Mouse (Mus musculus) embryonic stem cell, embryonic (primary cell): ENCODE data around the gene Fam178b.

Experiments used
- CTCF ChIA-PET, 4 experiments: fragments of 300-600 bp in 2 of 4; fragments of 350-600 bp in 2 of 4; sonication (Branson Sonifier 250); formaldehyde crosslinking; loops; one replicate each; lab custom pipeline; 2022; ENCODE audit warnings: inconsistent platforms in 2 of 4; lab: Charles Lee
- POLR2A ChIA-PET, 4 experiments: fragments of 300-600 bp in 2 of 4; fragments of 350-600 bp in 2 of 4; sonication (Branson Sonifier 250); formaldehyde crosslinking; loops; one replicate each; lab custom pipeline; 2022; ENCODE audit warnings: antibody characterized with exemption in 4 of 4, inconsistent platforms in 1 of 4; lab: Charles Lee

Gene Fam178b

DNA sequence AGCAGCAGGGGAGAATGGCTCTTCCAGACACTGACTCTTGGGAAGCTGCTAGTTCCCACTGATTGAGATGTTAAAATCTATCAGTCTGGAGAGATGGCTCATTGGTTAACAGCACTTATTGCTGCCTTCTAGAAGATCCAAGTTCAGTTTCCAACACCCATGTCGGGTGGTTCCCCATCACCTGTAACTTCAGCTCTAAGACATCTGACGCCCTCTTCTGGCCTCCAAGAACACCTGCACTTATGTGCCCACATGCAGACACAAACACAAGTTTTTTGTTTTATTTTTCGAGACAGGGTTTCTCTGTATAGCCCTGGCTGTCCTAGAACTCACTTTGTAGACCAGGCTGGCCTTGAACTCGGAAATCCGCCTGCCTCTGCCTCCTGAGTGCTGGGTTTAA, 67.0 kb downstream of the Fam178b start:
- POLR2A ChIA-PET: interaction anchor here (0.9 to 1.9 kb wide), 5 partner anchors 9 to 69 kb away, joined by 3 to 24 read pairs (median 4); partner anchors contain the start of gene Ankrd39 (in 3 of the 4)
- CTCF ChIA-PET: interaction anchor here (0.6 to 5.8 kb wide), 23 partner anchors 11 to 105 kb away, joined by 3 to 109 read pairs (median 4); partner anchors contain the start of genes Ankrd39 (in 4 of the 4) and Sema4c (in 2 of the 4)

- POLR2A ChIA-PET: interaction anchor here (0.8 to 1.9 kb wide), 8 partner anchors 8 to 68 kb away, joined by 3 to 24 read pairs (median 4); partner anchors contain the start of gene Ankrd39 (in 3 of the 4)
Measured at GRCm38 (mm10) chr1:36615188-36615587, 67.8 kb downstream of the Fam178b start.

DNA sequence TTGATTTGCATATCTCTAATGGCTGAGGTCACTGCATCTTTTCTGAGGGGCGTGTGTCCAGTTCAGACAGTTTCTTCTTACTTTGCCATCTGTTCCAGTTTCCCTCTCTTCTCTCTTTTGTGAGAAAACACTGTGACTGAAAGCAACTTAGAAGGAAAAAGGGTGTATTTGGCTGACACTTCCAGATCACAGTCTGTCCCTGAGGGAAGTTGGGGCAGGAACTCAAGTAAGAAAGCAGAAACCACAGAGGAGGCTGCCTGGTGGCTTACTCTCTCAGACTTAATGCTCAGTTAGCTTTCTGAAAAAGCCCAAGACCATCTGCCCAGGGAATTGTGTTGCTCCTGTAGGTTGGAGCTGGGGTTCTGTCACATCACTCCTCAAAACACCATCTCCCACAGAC, 68.4 kb downstream of the Fam178b start:
- CTCF ChIA-PET: interaction anchor here (0.5 to 5.8 kb wide), 10 partner anchors 10 to 118 kb away, joined by 3 to 109 read pairs (median 21); partner anchors contain the start of genes Ankrd39 (in 4 of the 4) and Sema4c (in 1 of the 4)
- POLR2A ChIA-PET: interaction anchor here in 3 of 4 experiments (0.8 to 2.3 kb wide), 8 partner anchors 11 to 67 kb away, joined by 3 to 24 read pairs (median 4); partner anchors contain the start of gene Ankrd39 (in 2 of the 3)

More at GRCm38 (mm10) chr1:36615188-36615587, 67.8 kb downstream of the Fam178b start:
- CTCF ChIA-PET: interaction anchor here (0.5 to 5.8 kb wide), 20 partner anchors 10 to 118 kb away, joined by 3 to 109 read pairs (median 4); partner anchors contain the start of genes Ankrd39 (in 4 of the 4) and Sema4c (in 2 of the 4)

DNA sequence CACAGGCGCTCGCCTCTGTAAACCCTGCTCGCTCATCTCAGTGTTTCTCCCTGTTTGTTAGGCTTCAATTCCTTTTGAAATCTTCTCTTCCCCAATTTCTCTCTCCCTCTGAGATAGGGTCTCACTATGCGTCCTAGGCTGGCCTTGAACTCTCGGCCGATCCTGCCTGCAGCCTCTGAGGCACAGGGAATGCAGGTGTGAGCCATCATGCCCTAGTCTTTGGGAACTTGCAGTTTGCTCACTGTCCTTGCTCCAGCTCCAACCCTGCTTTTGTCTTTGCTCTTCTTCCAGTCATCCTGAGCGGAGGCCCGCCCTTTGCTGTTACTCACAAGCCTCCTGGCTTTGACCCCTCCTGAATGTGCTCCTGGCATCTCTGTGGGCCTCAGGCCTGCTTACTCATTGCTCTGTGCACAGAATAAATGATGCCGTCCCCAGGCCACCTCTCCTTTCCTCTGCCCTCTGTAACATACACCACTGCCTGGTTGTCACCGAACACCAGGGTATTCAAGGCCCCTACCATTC, 69.5 kb downstream of the Fam178b start:
- POLR2A ChIA-PET: interaction anchor here (0.5 to 3.0 kb wide), 11 partner anchors 10 to 92 kb away, joined by 3 to 19 read pairs (median 4); partner anchors contain the start of genes Ankrd39 (in 2 of the 4) and Sema4c (in 1 of the 4)
- CTCF ChIA-PET: interaction anchor here (0.5 to 5.8 kb wide), 7 partner anchors 57 to 479 kb away, joined by 3 to 109 read pairs (median 17); partner anchors contain the start of genes Ankrd39 (in 3 of the 4) and Sema4c (in 1 of the 4)

DNA sequence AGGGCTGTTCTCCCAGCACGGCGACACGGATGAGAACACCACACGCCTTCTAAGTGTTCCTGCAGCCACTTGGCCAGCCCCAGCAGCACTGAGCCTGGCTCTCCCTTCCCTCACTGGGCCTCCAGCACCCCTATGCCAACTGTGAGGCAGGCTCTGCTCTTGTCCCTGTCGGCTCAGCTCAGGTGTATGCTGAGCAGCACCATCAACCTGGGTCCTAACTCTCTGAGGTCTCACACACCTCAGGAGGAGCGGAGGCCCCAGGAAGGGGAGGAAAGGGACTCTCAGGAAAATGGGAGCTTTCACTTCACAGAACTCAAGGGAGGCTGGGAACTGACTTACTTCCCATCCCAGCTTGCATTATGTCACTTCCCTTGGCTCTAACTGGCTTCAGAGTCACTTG, 70.6 kb downstream of the Fam178b start:
- POLR2A ChIA-PET: interaction anchor here in 2 of 4 experiments (0.6 to 3.0 kb wide), 12 partner anchors 9 to 65 kb away, joined by 3 to 19 read pairs (median 5); partner anchors contain the start of genes Ankrd39 (in 2 of the 2) and Sema4c (in 1 of the 2)
- CTCF ChIA-PET: interaction anchor here in 3 of 4 experiments (0.7 to 5.8 kb wide), 10 partner anchors 32 to 478 kb away, joined by 3 to 109 read pairs (median 3); partner anchors contain the start of genes Ankrd39 (in 2 of the 3) and Sema4c (in 2 of the 3)

DNA sequence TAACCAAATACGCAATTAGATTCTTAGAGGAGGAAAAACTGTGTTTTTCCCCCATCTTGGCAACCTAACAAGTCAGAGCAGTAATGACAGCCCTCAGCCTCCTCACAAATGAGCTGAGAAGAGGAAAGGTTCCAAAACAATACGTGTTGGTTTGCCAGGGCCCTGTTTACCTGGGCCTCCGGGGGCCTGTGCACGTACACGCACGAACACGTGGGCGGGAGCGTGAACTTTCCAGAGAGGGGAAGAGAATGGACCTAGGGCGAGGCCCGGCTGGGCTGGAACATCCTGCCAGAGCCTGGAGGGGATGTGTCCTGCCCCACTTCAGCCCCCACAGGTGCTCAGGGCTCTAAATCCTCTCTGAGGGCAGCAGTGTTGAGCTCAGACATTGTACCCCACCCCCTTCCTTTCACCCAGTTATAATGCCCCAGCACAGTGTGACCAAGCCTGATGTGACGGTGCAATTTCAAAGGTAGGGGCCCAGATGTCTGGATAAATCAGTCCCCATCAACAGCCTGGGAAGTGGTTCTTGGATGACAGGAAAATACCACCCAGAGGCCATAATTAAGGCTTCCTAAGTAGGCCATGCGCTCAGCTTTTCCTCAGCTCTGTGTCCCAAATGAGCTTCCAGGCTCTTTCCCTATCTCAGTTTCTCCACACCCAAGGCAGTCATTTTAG, 71.4 kb downstream of the Fam178b start:
- POLR2A ChIA-PET: interaction anchor here (0.6 to 3.0 kb wide), 12 partner anchors 8 to 67 kb away, joined by 3 to 19 read pairs (median 4); partner anchors contain the start of genes Ankrd39 (in 2 of the 4) and Sema4c (in 1 of the 4)
- CTCF ChIA-PET: interaction anchor here in 3 of 4 experiments (1.1 to 5.8 kb wide), 6 partner anchors 54 to 160 kb away, joined by 3 to 109 read pairs (median 12); partner anchors contain the start of genes Ankrd39 (in 2 of the 3) and Sema4c (in 2 of the 3)

DNA sequence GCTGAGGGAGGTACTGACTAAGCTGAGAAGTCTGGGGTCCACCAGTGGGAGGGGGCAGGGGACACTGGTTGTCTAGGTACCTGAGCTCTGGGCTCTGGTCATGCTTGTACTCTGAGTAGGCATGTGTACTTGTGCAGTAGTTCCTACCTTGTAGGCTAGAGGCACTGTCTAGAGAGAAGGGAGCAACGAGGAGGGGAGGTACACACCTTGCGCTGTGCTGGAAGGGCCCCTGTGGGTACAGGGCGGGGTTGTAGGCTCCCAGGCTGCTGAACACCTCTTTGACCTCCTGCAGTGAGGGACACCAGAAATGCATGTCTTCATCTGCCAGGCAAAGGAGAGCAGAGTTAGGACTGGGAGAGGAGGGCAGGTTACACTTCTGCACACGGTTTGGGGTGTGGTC, 74.8 kb downstream of the Fam178b start:
- ChIA-PET CTCF (interaction anchor here in 3 of 4 experiments (0.7 to 1.7 kb wide), 6 partner anchors 51 to 76 kb away, joined by 3 to 8 read pairs (median 4); partner anchors contain the start of gene Ankrd39 (in 3 of the 3)), POLR2A (interaction anchor here in 2 of 4 experiments (1.0 to 2.1 kb wide), 6 partner anchors 40 to 379 kb away, joined by 3 to 4 read pairs (median 3); partner anchors contain the start of genes Ankrd39 (in 1 of the 2) and Sema4c (in 1 of the 2))

- ChIA-PET CTCF (interaction anchor here in 1 of 4 experiments (1.1 to 1.7 kb wide), 3 partner anchors 50 to 139 kb away, joined by 3 to 8 read pairs (median 6); partner anchors contain the start of gene Ankrd39), POLR2A (interaction anchor here in 2 of 4 experiments (0.6 to 2.1 kb wide), 2 partner anchors 9 to 48 kb away, joined by 3 to 4 read pairs; no protein-coding TSS in a partner anchor)
Measured at GRCm38 (mm10) chr1:36606951-36607350, 76.0 kb downstream of the Fam178b start.

DNA sequence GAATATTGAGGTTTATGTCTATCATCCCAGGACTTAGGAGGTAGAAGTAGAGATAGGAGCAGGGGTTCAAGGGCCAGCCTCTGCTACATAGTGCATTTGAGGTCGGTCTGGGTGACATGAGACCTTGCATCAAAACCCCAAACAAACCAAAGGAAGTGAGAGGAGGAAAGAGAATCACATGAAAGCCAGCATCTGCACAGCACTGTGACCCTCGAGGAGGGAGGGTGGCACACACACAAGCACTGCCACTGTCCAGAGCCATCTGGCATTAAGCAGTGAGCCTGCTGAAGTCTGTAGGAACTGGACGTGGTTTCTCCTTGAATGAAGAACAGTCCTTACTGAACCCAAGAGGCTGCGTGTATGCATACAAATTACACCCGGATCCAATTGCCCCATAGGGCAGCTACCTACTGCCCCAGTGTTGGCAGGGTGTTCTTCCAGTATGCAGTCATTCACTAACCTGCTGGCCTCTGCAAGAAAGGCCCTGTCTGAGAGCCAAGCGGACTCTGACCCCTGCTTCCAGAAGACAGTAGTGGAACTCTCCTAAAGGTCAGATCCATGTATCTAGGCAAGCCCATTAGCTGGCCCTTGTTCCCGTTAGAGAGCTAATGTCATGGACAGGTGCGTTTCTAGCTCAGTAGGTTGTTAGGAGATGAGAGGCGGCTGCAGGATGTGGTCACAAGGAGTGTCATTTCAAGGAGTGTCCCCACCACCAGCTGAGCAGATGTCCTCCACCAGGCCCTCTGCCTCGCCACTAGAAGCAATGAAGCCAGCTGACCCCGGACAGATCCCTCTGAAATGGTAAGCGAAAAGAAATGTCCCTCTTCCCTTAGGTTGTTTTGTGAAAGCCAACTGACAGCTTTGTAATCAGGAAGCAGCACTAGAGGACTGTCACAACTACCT, 78.5 kb downstream of the Fam178b start:
- CTCF ChIA-PET: interaction anchor here in 2 of 4 experiments (0.6 to 2.0 kb wide), 3 partner anchors 11 to 1614 kb away, joined by 3 to 7 read pairs (median 3); no protein-coding TSS in a partner anchor
- POLR2A ChIA-PET: interaction anchor here in 2 of 4 experiments (1.1 to 1.7 kb wide), 5 partner anchors 9 to 57 kb away, joined by 3 to 5 read pairs (median 4); partner anchors contain the start of gene Ankrd39 (in 1 of the 2)

DNA sequence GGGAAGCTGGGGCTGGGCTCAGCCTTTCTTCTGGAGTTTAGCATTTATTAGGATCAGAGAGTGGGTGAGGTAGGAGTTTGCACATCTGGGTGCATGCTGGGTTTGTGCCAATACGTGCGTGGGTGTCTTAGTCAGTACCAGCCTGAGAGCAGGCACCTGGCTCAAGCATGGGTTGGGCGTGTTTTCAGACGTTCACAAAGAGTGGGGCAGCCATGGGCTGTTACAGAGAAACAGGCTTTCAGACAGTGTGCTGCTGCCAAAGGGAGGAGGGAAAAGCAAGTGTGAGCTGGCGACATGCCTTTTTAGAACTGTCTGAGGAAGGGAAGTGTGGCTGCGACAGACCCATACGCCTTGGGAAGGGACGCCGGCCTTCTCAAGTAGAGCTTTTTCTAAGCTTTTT, 79.6 kb downstream of the Fam178b start:
- ChIA-PET POLR2A (interaction anchor here in 2 of 4 experiments (1.0 to 1.7 kb wide), 7 partner anchors 9 to 56 kb away, joined by 3 to 5 read pairs (median 4); partner anchors contain the start of gene Ankrd39 (in 1 of the 2)), CTCF (interaction anchor here in 2 of 4 experiments (1.2 to 1.4 kb wide), 2 partner anchors 56 kb away, joined by 3 read pairs; partner anchors contain the start of gene Ankrd39 (in 1 of the 2))

DNA sequence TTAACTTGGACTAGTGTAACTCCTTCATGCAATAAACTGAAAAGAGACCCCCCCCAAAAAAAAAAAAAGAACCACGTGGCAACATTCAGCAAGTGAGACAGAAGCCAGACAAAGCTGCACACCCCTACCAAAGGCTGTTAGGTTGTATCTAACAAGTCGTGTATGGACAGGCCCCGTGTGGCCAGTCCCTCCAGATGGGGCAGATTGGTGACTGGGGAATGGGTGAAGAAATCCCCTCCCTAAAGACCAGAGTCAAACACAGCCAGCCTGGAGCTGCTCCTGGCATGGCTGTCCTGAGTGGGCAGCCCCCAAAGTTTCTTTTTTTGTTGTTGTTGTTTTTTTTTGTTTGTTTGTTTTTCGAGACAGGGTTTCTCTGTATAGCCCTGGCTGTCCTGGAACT, 80.7 kb downstream of the Fam178b start:
- ChIA-PET POLR2A (interaction anchor here in 2 of 4 experiments (0.6 to 2.4 kb wide), 3 partner anchors 9 to 115 kb away, joined by 3 to 7 read pairs (median 3); no protein-coding TSS in a partner anchor), CTCF (interaction anchor here in 2 of 4 experiments (0.6 to 0.7 kb wide), 2 partner anchors 55 to 288 kb away, joined by 6 to 7 read pairs; no protein-coding TSS in a partner anchor)

GRCm38 (mm10) chr1:36598411-36598810, 84.6 kb downstream of the Fam178b start:
- ChIA-PET POLR2A (interaction anchor here in 1 of 4 experiments (0.7 kb wide), 1 partner anchor 232 kb away, joined by 4 read pairs; no protein-coding TSS in a partner anchor), CTCF (interaction anchor here in 1 of 4 experiments (0.7 kb wide), 1 partner anchor 10 kb away, joined by 4 read pairs; no protein-coding TSS in a partner anchor)

- CTCF ChIA-PET: interaction anchor here in 2 of 4 experiments (0.5 to 1.6 kb wide), 4 partner anchors 20 to 49 kb away, joined by 3 to 4 read pairs (median 4); partner anchors contain the start of gene Ankrd39 (in 2 of the 2)
- POLR2A ChIA-PET: interaction anchor here in 3 of 4 experiments (0.5 to 1.7 kb wide), 9 partner anchors 9 to 68 kb away, joined by 3 to 5 read pairs (median 3); partner anchors contain the start of gene Ankrd39 (in 1 of the 3)
Measured at GRCm38 (mm10) chr1:36596114-36596513, 86.9 kb downstream of the Fam178b start.

DNA sequence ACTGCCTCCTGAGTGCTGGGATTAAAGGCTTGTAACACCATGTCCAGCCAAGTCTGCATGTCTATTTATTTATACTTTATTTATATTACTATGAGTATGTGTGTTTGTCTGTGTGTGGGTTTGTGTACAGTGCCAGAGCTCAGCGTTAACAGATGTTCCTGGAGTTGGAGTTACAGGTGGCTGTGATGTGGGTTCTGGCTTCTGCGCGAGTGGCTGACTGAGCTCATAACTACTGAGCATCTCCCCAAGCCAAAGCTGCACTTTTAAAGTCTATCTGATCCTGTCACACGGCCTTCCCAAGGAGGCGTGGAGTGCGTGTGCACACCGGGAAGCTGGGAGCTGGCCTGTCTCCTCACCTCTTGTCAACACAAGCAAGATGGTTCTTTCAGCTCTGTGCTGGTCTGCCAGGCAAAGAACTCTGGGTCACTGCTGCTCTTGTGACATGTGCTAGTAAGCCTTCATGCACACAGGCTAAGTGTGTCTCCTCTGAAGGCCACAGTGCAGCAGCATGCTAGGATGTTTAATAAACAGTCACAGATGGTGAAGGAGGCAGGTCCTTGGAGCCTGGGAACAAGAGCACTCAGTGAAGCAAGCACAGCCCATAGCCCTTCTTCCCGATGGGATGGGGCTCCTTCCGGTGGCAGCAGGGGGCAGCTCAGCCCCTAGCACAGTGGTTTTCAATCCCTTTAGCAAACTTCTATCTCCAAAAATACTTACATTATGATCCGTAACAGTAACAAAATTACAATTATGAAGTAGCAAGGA, 87.6 kb downstream of the Fam178b start:
- POLR2A ChIA-PET: interaction anchor here in 3 of 4 experiments (0.5 to 1.7 kb wide), 8 partner anchors 9 to 47 kb away, joined by 3 to 5 read pairs (median 3); no protein-coding TSS in a partner anchor
- CTCF ChIA-PET: interaction anchor here in 3 of 4 experiments (0.5 to 1.6 kb wide), 6 partner anchors 21 to 48 kb away, joined by 3 to 4 read pairs (median 4); partner anchors contain the start of genes Ankrd39 (in 3 of the 3) and Sema4c (in 1 of the 3)

DNA sequence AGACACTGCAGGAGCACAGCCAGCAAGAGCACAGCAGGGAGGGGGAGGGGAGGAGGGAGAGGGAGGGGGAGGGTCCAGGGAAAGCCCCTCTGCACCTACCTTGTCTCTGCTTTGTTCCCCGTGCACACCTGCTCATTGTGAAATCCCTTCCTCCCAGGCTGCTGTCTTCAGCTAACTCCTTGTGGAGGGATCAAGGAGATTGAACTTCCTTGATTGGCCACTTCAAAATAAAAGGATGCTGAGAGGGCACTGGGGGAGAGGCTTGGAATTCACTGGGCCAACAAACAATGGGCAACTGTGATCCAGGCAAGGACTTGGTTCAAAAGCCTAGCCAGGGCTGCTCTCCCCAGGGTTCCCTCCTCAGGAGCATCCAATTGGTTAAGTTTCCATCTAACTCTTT, 89.9 kb downstream of the Fam178b start:
- ChIA-PET POLR2A (interaction anchor here in 2 of 4 experiments (0.7 to 1.4 kb wide), 10 partner anchors 9 to 497 kb away, joined by 3 to 5 read pairs (median 4); no protein-coding TSS in a partner anchor), CTCF (interaction anchor here in 1 of 4 experiments (0.8 to 2.4 kb wide), 3 partner anchors 13 to 46 kb away, joined by 3 to 10 read pairs (median 3); partner anchors contain the start of gene Ankrd39)
